Mouse (Mus musculus) activated CD4-positive, CD25-positive, alpha-beta regulatory T cell, adult 4 months (primary cell): Measurements from ENCODE around the gene Cox10. TPM values are rescaled to one million over a fixed set of nuclear protein-coding genes. Genes with fewer than 3 reads are reported as not detected.

Experiments used
- ATAC-seq: one replicate; pipeline ENCODE4 v1.8.0; 2017
- polyA plus RNA-seq, 2 experiments: library from polyadenylated mRNA; unstranded; fragments of 100-300 nt; shearing (Covaris generic); gene quantifications; one replicate each; pipeline ENCODE4 v1.2.1; 2017

Gene Cox10
- polyA plus RNA-seq, 2 experiments from 2014 or later = 15.3 to 22.4 TPM

DNA sequence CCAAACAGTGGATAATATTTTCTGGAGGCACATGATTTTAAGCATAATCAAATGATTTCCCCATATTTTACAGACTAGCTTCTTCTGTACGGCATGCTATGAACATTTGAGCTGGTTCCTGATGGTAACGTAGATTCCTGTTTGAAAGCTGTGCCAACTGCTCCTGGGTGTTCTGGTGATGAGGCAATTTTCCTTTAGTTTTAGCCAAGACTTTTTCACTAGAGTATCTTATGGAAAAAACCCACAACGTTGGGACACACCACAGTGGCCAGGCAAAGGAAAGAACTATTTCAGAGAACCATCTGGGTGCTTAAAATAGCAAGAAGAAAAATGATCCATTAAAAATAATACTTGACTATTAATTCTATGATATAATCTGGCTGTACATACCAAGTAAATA, 35.2 kb downstream of the Cox10 start:
- no peak for ATAC-seq

DNA sequence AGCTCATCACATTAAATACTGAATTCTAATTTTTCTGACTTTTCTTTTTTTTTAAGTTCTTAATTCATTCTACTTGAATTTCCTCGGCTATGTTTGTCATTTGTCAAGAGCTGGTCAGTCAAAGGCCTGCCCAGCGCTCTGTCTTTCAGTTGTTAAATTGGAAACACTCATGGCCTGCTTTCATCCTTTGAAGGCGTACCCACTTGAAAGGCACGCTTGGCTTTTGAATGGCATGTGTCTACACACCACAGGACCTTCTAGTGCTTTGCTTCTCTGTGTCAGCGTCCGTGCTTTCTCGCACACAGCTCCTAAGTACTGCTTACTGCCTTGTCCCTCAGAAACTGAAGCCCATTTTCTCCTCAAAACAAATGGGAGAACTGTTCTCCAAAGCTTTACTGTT, 38.0 kb downstream of the Cox10 start:
- no peak for ATAC-seq

DNA sequence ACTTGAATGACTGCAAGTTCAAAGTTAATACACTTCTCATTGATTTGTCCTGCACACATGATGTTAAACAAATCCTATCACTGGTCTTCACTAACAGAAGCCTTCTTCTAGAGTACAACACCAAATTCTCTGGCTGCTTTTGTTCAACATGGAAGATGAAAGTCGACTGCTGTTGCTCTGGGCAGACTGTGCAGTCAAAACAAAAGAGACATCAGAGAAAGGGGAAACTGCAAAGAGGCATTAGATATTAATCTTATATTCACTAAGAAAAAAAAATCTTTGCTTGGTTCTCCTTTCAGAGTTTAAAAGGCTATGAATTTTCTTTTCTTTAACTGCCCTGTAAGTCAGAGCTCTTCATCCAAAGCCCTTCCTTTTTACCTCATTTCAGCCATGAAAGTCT, 39.7 kb downstream of the Cox10 start:
- ATAC-seq = peak; percentile 28

DNA sequence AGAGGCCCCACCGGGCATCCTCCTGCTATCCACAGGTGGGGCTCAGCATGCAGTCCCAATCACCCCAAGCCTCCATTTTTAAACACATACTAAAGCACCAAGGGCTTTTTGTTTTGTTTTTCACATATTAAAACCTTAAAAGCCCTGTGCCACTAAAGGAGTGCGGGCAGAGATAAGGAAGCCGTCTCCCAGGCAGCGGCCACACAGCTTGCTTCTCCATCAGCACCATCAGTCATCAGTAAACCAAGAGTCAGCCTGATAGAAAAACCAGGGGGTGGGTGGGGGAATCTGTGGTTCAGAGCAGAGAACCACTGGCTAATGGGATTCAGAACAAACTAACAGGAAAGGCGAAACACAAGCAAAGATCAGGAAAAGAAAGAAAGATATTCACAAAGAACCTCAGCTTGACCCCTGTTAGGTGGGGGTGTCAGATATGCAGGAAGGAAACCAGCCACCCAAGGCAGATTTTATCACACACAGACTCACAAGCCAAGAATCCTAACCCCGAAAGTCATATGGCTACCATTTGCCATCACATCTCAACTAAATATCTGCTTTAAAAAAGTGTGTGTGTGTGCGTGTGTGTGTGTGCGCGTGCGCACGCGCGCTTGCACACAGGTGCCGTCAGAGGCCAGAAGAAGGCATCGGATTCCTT, 41.7 kb downstream of the Cox10 start:
- peak; percentile 53 for ATAC-seq

DNA sequence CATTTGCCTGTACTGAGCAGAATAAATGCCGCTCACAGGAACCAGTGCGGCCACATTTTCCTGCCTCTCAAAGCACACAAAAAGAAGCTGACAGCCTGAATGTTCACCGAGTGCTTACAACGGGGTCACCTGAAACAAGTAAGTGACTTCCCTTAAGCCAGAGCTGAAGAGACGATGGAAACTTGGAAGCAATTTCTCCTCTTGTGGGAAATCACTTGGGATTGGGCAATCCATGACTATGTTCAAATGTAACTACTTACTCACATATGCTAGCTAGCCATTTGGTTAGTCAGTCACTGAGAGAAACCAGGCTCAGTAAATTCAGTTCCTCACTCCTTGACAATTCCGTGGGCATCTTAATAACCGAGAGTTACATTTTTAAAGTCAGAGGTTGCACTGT, 43.0 kb downstream of the Cox10 start:
- no peak for ATAC-seq

DNA sequence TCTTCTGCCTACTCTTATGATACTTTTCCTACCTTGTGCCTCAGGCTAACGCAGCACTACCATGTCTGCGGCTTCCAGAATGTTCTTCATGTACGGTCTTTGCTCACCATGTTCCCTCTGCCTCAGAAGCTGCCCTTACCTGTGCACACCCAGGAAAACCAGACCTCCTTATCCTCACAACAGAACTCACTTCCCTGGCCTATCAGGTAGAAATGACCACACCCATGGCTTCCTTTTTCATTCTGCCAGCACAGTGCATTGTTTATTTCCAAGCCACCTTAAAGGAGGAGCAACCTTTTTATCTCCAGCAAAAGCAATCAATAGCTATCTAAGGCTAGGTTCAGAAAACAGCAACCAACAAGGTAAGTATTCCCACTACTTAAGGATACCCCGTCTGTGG, 43.6 kb downstream of the Cox10 start:
- ATAC-seq = no peak

DNA sequence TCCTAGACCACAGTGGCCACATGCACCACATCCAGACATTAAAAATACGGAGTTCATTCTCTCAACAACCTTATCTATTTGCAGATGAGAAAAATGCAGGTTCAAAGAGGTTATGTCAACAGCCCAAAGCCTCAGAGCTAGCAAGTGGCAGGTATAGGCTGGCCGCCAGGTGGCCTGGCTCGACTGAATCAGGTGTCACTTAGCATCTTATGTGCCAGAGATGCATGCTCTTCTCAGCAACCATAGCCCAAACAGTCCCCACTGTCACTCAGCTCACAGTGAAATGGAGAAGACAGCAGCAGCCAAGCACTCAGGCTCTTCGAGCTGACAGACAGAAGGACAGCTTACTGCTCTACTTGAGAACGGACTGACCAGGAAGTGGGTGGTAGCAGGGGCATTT, 44.6 kb downstream of the Cox10 start:
- no peak for ATAC-seq

DNA sequence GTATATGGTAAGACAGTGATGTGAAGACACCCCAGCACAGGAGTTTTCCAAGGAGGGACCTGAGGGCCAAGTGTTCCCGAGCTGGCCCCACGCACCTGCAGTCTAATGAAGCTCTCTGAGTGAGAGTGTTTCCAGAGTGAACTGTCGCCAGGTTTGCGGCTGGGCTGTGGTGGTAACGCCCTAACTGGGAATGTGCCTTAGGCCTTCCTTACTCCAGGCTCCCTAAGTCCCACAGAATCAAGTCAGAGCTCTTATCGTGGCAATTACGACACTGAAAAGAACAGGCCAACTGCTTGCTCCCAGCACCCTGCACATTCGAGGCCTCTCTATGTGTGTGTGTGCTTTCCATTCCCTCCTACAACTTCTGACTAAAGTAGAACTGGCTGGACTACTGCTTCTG, 51.8 kb downstream of the Cox10 start:
- no peak for ATAC-seq

DNA sequence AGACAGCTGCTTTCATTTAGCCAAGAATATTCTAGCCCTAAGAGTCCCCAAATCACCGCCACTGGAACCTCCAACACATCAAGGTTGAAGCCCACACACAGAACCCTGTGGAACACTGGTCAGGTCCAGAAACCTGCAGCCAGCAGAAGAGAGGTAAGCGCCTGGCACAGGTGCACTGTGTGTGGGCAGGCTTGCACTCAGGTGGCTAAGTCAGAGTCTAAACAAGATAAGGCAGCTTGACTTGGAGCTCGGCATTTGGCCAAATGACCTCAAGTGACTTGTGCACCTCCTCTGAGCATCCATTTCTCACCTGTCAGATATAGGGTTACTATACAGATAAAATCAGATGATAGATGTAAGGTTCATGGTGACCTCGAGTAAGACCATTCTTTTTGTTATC, 53.4 kb downstream of the Cox10 start:
- ATAC-seq = no peak

DNA sequence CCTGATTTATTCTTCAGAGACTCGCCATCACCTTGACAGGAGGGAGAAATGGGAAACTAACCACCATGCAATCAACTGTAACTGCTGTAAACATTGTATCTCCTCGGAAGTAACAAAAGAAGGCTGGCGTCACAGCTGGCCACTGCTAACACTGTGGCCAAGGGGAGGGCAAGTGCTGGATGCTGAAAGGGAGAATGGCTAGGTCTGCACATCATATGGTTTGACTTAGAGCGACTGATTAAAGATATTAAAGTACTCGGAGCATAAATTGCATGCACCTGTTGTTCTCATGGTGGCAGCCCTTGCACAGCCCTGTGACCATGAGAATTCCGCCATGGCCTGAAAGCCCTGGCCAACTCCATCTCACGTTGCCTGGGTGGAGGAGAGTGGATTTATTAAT, 54.7 kb downstream of the Cox10 start:
- no peak for ATAC-seq

DNA sequence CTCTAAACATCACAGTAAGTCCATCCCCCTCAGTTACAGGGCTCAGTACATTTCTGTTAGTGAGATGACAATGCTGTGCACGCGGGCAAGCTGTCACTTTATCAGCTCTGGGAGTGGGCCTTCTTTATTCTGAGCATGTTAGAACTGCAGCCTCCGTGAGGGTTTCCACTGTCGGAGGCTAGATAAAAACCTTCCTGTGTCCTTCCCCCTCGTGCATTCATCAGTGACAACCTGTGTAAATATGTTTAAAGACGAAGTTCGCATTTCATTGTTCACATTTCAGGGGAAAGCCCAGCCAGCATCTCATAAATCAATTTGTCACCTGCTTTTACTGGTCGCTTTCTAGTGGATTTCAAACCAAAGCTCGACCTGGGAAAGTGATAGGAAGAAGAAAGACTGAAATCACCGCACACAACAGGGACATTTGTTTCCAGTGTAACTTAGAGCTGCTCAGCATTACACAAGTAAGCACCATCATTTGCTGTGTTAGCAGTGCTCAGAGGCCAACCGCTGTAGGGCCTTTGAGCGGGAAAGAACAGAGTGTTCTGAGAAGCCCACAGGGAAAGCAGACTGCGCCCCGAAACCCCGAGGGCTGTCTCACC, 55.8 kb downstream of the Cox10 start:
- ATAC-seq = no peak

DNA sequence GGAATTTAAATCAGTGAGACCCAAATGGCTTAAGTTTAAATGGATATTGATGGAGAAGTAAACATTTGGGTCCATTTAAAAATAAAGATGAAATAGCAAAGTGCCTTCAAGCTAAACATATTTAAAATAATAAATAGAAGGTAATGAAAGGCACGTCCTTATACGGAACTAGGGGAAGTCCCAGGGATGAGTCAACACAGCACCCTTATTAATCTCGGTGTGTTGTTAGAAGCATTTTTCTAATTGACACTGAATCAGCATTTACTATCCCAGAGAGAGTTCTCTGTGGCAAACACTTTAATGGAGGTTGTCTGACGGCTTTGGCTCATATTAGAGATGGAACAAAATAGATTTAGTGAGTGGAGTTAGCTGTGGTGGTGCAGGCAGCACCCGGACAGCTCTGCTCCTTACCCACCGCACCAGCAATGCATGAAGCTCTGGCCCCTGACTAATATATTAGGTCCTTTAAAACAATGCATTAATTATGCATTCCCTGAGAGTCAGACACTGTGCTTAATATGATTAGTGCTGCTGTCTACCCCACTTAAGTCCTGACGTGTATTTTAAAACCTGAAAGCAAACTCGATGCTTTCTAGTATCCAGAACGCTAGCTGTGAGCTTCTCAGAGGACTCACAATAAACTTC, 56.7 kb downstream of the Cox10 start:
- peak; percentile 54 for ATAC-seq

DNA sequence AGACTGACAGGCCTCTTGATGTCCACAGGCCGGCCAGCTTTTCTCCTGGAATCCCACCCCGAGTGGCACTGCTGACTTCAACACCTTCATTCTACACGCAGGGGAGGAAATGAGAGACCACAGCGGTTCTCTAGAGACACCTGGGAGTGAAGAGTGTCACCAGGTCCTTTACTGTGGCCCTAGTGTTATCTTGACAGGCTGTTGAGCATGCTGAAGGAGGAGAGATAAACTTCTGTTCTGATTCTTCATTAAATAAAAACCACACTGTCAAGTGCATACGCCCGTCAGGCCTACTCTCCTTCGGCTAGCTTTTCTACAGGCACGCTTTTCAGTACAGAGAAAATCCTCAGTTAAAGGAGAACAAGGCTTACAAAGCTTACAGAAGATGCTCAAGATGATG, 60.0 kb downstream of the Cox10 start:
- no peak for ATAC-seq

DNA sequence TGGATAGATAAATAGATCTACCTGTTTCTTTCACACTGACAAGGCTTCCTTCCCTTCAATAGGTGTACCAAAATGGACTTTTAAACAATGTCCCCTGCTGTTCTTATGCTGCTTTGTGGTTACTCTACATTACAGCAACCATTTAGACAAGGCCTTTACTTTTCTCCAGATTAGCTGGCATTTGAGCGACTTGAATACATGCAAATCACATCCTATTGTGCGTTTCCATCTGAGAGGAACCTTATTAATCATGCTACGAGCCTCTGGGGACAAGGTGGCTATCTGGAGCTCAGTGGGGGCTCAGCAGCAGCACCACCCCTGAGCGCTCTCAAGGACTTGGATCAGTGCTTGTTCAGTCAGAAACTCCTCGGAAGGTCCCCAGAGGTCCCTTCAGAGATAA, 61.1 kb downstream of the Cox10 start:
- no peak for ATAC-seq

DNA sequence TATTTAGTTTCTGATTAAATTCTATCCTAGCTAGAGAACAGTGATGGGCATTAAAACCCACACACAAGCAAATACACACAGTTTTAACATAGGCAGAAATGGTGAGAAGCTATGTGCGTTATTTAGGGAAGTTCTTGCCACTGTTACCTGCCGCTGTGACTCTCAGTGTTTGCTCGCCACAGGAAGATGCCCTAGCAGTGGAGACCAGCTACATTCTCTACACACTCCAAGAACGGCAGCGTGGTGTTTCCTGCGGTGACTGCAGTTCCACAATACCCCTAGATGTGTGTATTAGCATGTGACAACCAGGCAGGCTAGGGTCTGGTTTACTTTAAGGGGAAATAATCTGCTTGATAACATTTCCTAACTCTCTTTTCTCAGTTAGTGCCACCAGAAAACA, 64.0 kb downstream of the Cox10 start:
- ATAC-seq = no peak

DNA sequence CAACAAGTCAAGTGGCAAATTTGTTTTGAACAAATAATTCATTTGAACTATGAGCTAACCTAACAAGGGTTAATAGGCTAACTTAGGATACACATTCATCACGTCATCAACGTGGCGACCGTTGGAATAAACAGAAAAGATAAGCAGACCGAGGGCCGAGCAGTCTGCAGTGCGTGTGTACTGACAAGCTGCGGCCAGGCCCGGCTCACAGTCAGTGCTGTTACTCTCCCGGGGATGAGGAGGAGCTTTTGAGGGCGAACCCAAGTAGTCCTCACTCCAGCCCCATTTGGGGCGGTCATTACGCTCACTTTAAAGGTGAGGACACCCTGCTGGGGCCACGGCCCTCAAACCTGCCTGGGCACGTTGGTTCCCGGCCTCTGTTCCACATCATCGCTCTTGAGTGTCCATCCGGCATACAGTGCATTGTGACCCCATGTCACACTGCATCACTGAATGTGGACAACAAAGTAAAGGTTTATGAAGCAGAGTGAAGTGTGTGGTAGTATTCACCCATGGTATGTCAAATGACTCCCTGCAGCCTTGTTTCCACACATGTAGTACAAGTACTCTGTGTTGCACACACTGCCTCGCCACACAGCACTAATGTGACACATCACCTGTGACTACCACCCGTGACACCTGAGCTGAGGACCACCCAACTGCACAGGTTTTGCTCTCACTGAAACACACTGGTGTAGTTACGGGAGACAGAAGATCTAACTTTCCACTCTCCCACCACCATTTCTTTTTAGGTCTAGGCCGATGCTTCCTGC, 68.4 kb downstream of the Cox10 start:
- no peak for ATAC-seq

DNA sequence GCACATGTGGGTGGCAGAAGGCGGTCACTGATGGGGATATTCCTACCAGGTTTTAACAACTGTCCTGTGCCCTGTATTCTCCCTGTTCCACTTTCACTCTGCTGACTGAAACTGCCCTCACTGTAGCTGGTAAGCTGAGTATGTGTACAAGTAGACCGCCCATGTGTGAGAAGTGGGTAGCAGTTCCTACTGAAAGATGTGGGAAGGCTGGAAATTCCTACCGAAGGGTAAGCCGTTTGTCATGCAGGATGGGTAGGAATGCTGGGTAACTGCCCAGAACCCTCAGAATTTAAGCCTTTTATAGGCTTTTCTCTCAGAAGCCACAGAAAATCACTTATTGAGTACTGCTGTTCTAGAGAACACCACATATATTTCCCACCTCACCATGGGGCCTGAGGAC, 75.1 kb downstream of the Cox10 start:
- ATAC-seq = no peak

DNA sequence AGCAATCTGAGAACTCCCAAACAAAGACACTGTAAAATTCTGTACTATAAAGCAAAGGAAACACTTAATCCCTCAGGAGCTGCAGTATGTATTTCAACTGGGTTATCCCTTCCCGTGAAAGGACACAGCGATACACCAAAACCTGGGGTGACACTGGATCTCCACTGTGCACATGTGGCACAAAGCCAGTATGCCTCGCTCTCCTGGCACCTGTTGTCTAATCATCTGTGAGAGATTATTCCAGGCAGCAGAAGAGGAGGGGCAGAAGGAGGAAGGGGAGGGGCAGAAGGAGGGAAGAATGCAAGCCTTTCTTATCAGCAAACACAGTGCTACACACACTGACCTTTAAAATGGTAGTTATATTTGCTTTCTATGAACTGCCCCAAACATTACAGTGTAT, 75.8 kb downstream of the Cox10 start:
- no peak for ATAC-seq

DNA sequence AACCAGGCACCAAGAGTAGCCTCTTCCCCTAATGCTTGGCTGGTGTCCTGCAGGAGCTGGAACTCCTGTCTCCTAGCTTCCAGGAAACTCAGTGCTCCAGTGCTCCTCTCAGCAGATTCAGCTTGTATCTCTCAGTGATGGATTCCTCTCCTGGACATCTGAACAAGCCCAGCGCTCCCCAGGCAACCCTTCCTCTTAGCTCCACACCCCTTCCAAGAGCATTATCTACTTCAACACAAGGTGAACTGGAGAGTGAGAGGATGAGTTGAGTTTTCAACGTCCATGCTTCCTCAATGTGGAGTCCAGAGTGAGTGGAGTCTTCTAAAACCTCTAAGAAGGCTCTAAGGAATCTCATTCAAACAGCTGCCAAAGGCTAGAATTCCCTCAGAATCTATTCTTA, 76.6 kb downstream of the Cox10 start:
- no peak for ATAC-seq

DNA sequence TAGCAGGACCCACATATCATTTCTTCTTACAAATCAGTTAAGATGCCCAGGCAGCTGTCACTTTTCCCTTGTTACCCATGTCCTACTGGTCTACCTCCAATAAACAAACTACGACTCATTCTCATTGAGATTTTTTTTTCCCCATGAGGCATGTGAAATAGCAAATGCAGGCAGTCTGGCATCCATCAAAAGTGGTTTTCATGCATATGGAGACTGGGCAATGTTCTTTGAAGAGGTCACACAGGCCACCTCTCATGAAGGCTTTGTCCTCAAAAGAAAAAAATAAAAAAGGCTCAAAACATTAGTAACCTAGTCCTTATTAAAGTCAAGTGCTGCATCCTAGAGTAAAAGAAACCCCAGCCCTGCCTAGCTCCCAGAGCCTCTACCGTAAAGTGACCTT, 78.2 kb downstream of the Cox10 start:
- ATAC-seq = no peak

DNA sequence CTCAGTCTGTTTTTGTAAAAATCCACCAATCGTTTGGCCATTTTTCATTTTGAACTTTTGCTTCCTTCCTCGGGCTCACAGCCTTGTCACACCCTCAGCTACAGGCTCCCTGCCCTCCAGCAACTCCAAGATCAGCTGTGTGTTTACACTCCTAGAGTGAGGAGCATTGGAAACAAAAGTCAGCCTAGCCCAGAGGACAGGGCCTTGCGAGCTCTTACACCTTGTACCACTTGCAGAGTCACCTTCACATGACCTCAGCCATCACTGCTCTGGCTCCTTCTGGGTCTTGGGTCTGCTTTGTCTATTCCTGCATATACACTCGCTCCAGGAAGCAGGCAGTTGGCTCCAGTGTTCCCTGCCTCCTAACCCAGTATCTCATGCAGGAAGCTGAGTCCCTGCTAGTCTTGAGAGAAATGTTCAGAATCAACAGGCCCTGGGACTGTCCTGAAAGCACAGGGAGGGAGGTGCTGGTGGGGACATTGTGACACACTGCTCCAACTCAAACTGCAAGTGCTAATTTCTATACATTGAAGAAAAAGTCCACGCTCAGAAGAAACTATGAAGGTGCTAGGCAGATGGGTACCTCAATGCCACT, 79.0 kb downstream of the Cox10 start:
- ATAC-seq = no peak

DNA sequence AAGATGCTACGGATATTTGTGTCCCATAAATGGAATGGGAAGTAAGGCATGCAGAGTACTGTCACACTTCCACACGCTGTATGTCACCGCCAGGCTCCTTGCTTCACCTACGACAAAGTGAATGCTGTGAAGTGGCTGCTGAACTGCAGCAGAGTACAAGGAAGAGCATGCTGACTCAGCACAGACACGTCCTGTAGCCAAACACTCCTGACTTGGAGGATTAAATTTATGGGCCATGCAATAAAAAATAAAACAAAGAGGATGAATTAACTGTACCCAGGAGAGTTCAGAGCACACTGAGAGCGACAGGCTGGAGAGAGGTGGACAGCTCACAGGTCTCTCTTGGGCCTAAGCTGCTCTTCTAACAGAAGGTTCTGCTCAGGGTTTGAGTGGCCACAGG, 79.8 kb downstream of the Cox10 start:
- no peak for ATAC-seq

DNA sequence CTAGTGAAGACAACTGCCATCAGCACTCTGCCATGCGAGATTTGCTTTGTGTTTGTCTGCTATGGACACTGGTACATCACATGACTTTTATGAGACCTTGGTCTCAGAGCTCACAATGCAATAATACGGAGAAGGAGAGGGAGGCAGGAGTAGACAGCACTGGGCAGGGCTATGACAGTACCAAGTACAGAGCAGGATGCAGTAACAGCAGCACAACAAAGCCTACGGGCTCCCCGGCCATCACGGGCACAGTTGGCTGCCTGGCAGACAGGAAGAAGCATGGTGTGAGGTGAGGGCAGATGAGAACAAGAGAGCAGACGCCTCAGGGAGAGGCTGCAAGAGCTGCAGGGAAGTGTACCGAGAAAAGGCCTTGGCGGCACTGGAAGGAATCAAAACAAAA, 87.3 kb downstream of the Cox10 start:
- peak; percentile 67 for ATAC-seq
